Mouse (Mus musculus): Measurements from ENCODE around the gene Slc7a10. TPM values are rescaled to one million over a fixed set of nuclear protein-coding genes. Genes with fewer than 3 reads are reported as not detected.

Gene Slc7a10
- polyA plus RNA-seq, 1 experiment: not detected

GRCm38 (mm10) chr7:35149616-35150433, 36.4 kb upstream of the Slc7a10 start:
- Histone ChIP-seq H3K9me3 (ENCODE audit: control insufficient read depth, low read length) (no peaks in the 10 kb centered on the region), H3K4me3 (replicated peaks) (no peak overlapping the region), H3K4me1 (ENCODE audit: control insufficient read depth) (peaks cover 6% of the 10 kb centered on the region), H3K36me3 (ENCODE audit: control insufficient read depth) (no peaks in the 10 kb centered on the region), H3K27me3 (ENCODE audit: control insufficient read depth) (no peaks in the 10 kb centered on the region; the same call in 1 of the 2 replicates)
- no peak for TF ChIP-seq TAL1 (IDR thresholded peaks at IDR 0.05; ENCODE audit: low read length)
- TF ChIP-seq GATA1 (IDR thresholded peaks at IDR 0.05; ENCODE audit: low read length): no peak

- no peaks in the 10 kb centered on the region for H3K9me3 ChIP-seq (ENCODE audit: control insufficient read depth, low read length)
- H3K4me3 ChIP-seq (replicated peaks): no peak overlapping the region
- no peak for TF ChIP-seq GATA1 (IDR thresholded peaks at IDR 0.05; ENCODE audit: low read length)
- TF ChIP-seq TAL1 (IDR thresholded peaks at IDR 0.05; ENCODE audit: low read length): no peak
- H3K4me1 ChIP-seq (ENCODE audit: control insufficient read depth): peaks cover 6% of the 10 kb centered on the region
- H3K27me3 ChIP-seq (ENCODE audit: control insufficient read depth): no peaks in the 10 kb centered on the region; the same call in 1 of the 2 replicates
- no peaks in the 10 kb centered on the region for H3K36me3 ChIP-seq (ENCODE audit: control insufficient read depth)
These were observed 35.3 kb upstream of the Slc7a10 start for GRCm38 (mm10) chr7:35150860-35151259.

GRCm38 (mm10) chr7:35154449-35154848, 31.7 kb upstream of the Slc7a10 start:
- H3K9me3 ChIP-seq (ENCODE audit: control insufficient read depth, low read length): no peaks in the 10 kb centered on the region
- peaks cover 6% of the 10 kb centered on the region for H3K4me1 ChIP-seq (ENCODE audit: control insufficient read depth)
- H3K36me3 ChIP-seq (ENCODE audit: control insufficient read depth): no peaks in the 10 kb centered on the region
- TF ChIP-seq GATA1 (IDR thresholded peaks at IDR 0.05; ENCODE audit: low read length) (no peak), TAL1 (IDR thresholded peaks at IDR 0.05; ENCODE audit: low read length) (no peak)
- no peaks in the 10 kb centered on the region; the same call in 1 of the 2 replicates for H3K27me3 ChIP-seq (ENCODE audit: control insufficient read depth)
- H3K4me3 ChIP-seq (replicated peaks): no peak overlapping the region

GRCm38 (mm10) chr7:35156561-35157477, 29.4 kb upstream of the Slc7a10 start:
- peaks cover 6% of the 10 kb centered on the region for H3K4me1 ChIP-seq (ENCODE audit: control insufficient read depth)
- no peak overlapping the region for H3K4me3 ChIP-seq (replicated peaks)
- H3K36me3 ChIP-seq (ENCODE audit: control insufficient read depth): no peaks in the 10 kb centered on the region
- TF ChIP-seq GATA1 (IDR thresholded peaks at IDR 0.05; ENCODE audit: low read length): no peak
- TF ChIP-seq TAL1 (IDR thresholded peaks at IDR 0.05; ENCODE audit: low read length): no peak
- no peaks in the 10 kb centered on the region for H3K9me3 ChIP-seq (ENCODE audit: control insufficient read depth, low read length)
- no peaks in the 10 kb centered on the region; the same call in 1 of the 2 replicates for H3K27me3 ChIP-seq (ENCODE audit: control insufficient read depth)

- no peaks in the 10 kb centered on the region for H3K9me3 ChIP-seq (ENCODE audit: control insufficient read depth, low read length)
- peaks cover 6% of the 10 kb centered on the region for H3K4me1 ChIP-seq (ENCODE audit: control insufficient read depth)
- no peaks in the 10 kb centered on the region for H3K36me3 ChIP-seq (ENCODE audit: control insufficient read depth)
- no peaks in the 10 kb centered on the region; the same call in 1 of the 2 replicates for H3K27me3 ChIP-seq (ENCODE audit: control insufficient read depth)
- no peak for TF ChIP-seq TAL1 (IDR thresholded peaks at IDR 0.05; ENCODE audit: low read length)
- no peak for TF ChIP-seq GATA1 (IDR thresholded peaks at IDR 0.05; ENCODE audit: low read length)
- no peak overlapping the region for H3K4me3 ChIP-seq (replicated peaks)
These were observed 28.7 kb upstream of the Slc7a10 start for GRCm38 (mm10) chr7:35157512-35157911.

- Histone ChIP-seq H3K4me3 (replicated peaks) (no peak overlapping the region), H3K27me3 (ENCODE audit: control insufficient read depth) (no peaks in the 10 kb centered on the region), H3K4me1 (ENCODE audit: control insufficient read depth) (no peaks in the 10 kb centered on the region), H3K36me3 (ENCODE audit: control insufficient read depth) (no peaks in the 10 kb centered on the region), H3K9me3 (ENCODE audit: control insufficient read depth, low read length) (no peaks in the 10 kb centered on the region)
- no peak for TF ChIP-seq GATA1 (IDR thresholded peaks at IDR 0.05; ENCODE audit: low read length)
- no peak for TF ChIP-seq TAL1 (IDR thresholded peaks at IDR 0.05; ENCODE audit: low read length)
These were observed 23.7 kb upstream of the Slc7a10 start for GRCm38 (mm10) chr7:35162443-35162842.

GRCm38 (mm10) chr7:35163600-35163999, 22.6 kb upstream of the Slc7a10 start:
- H3K9me3 ChIP-seq (ENCODE audit: control insufficient read depth, low read length): no peaks in the 10 kb centered on the region
- H3K27me3 ChIP-seq (ENCODE audit: control insufficient read depth): no peaks in the 10 kb centered on the region
- H3K36me3 ChIP-seq (ENCODE audit: control insufficient read depth): no peaks in the 10 kb centered on the region
- H3K4me1 ChIP-seq (ENCODE audit: control insufficient read depth): no peaks in the 10 kb centered on the region
- no peak for TF ChIP-seq GATA1 (IDR thresholded peaks at IDR 0.05; ENCODE audit: low read length)
- no peak for TF ChIP-seq TAL1 (IDR thresholded peaks at IDR 0.05; ENCODE audit: low read length)
- H3K4me3 ChIP-seq (replicated peaks): no peak overlapping the region

- Histone ChIP-seq H3K27me3 (ENCODE audit: control insufficient read depth) (no peaks in the 10 kb centered on the region), H3K4me1 (ENCODE audit: control insufficient read depth) (no peaks in the 10 kb centered on the region)
- TF ChIP-seq GATA1 (IDR thresholded peaks at IDR 0.05; ENCODE audit: low read length): no peak
- no peak for TF ChIP-seq TAL1 (IDR thresholded peaks at IDR 0.05; ENCODE audit: low read length)
These were observed 22.1 kb upstream of the Slc7a10 start for GRCm38 (mm10) chr7:35164131-35164530.

GRCm38 (mm10) chr7:35166988-35167387, 19.2 kb upstream of the Slc7a10 start:
- TF ChIP-seq GATA1 (IDR thresholded peaks at IDR 0.05; ENCODE audit: low read length): no peak
- TF ChIP-seq TAL1 (IDR thresholded peaks at IDR 0.05; ENCODE audit: low read length): no peak
- Histone ChIP-seq H3K4me3 (replicated peaks) (no peak overlapping the region), H3K36me3 (ENCODE audit: control insufficient read depth) (no peaks in the 10 kb centered on the region), H3K4me1 (ENCODE audit: control insufficient read depth) (no peaks in the 10 kb centered on the region), H3K27me3 (ENCODE audit: control insufficient read depth) (no peaks in the 10 kb centered on the region), H3K9me3 (ENCODE audit: control insufficient read depth, low read length) (no peaks in the 10 kb centered on the region)

More at GRCm38 (mm10) chr7:35164131-35164530, 22.1 kb upstream of the Slc7a10 start:
- H3K4me3 ChIP-seq (replicated peaks): no peak overlapping the region
- H3K36me3 ChIP-seq (ENCODE audit: control insufficient read depth): no peaks in the 10 kb centered on the region
- H3K9me3 ChIP-seq (ENCODE audit: control insufficient read depth, low read length): no peaks in the 10 kb centered on the region
